Mouse (Mus musculus) G1E (cell line): ENCODE results near the gene Sell.

Source experiments
- CTCF ChIP-seq: IDR thresholded peaks from 2 replicates; pipeline ENCODE4 v1.5.1; 2012; ENCODE audit warnings: low read depth, low read length, inconsistent platforms, mixed read lengths
- GATA1 ChIP-seq: IDR thresholded peaks from 2 replicates; pipeline ENCODE4 v1.6.1; 2012; ENCODE audit warnings: borderline replicate concordance, low read length, inconsistent platforms, mixed read lengths
- GATA2 ChIP-seq: IDR thresholded peaks from 2 replicates; pipeline ENCODE4 v1.6.1; 2012; ENCODE audit warnings: low read depth, low read length, inconsistent platforms, borderline replicate concordance
- POLR2AphosphoS5 ChIP-seq: IDR thresholded peaks from 2 replicates; pipeline ENCODE4 v1.6.1; 2012; ENCODE audit warnings: low read depth, low read length, inconsistent platforms; ENCODE audit not compliant: insufficient replicate concordance
- TAL1 ChIP-seq: conservative IDR thresholded peaks from 2 replicates; pipeline ENCODE4 v1.6.1; 2012; ENCODE audit warnings: low read depth, low read length, inconsistent platforms, mixed read lengths

DNA sequence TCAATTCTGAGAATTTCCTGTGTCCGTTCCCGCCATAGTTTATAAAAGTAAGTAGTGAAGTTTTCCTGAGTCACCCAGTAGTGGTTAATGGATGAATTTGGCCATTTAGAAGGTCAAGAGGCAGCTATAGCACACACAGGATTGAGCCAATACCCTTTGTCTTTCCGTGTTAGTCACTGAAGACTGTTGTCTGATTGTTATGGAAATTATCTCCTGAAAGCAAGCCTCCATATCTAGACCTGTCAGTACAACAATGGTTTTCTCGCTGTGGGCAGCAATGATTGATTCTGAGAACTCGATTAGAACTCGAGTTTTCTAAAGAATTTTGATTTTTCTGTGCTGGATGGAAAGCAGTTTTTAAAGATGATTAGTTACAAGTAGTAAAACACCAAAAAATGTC, 42.0 kb upstream of the Sell start:
- TF ChIP-seq CTCF (no peak), GATA1 (no peak), GATA2 (no peak), POLR2AphosphoS5 (no peak), TAL1 (no peak)
